Mouse (Mus musculus): ENCODE data around the gene Ifit3. TPM values are rescaled to one million over a fixed set of nuclear protein-coding genes. Genes with fewer than 3 reads are reported as not detected.
"Not testable (repeated sequence)": the region's sequence is repeated elsewhere in the genome, so short reads cannot be mapped to it uniquely, and the experiment has no call there.

Ifit3 gene
- polyA plus RNA-seq (2021) = 29.7 TPM

DNA sequence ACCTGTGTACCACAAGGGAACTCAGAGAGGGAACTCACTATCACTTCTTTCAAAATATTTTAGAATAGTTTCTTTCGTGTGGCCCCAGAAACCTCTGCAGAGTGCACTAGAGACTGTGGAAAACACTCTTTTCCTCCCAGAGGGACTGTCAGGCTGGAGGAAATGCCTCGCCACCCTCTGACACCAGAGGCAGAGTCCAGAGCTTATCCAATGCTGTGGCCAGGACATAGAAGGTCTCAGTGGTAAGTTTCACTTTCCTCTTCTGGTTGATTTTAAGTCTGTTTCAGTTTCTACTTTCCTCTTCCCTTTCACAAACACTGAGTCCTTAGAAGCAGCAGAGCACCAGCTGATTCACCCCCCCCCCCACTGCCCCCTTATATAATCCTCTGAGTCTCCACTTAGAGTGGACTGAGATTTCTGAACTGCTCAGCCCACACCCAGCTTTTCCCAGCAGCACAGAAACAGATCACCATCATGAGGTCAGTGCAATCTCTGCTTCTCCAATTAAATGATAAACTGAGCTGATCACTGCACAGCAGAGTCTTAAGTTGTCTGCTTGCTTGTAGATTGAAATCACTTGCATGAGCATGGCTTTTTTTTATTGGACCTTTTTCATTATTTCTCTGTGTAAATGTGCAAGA is at the start of gene Ifit3:
Gene Ifit3 (plus strand): TSS at position 406 of the 641 bp plus-strand sequence.
- DNase-seq (ENCODE audit: low read depth, low spot score); H3K27me3 ChIP-seq; POLR2A ChIA-PET; in situ Hi-C loops (cut with MboI; ENCODE audit: low pct_unique_long_range_greater_than_20kb): not testable (repeated sequence)
- peak; percentile 66 for ATAC-seq
- CTCF ChIA-PET = interaction anchor here (1.5 kb wide), 1 partner anchor 33 kb away, joined by 3 read pairs; the partner anchor contains the start of gene Ifit2

DNA sequence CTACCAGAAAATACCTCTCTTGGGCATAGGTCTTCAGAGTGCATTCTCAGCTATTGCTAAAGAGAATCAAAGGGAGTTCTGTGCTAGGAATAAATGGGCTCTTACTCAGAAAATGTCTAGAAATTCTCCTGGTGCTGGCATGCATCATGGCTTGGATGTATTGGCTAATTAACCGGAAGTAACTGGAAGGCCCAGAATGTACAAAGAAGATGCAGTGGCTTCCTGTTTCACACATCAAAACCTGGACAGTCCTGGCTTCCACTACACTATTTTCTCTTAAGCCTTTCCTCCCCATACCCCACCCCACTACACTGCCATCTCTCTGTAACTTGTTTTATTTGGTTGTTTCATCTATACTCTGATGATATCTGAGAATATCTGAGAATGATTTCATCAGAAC is 43.9 kb upstream of the Ifit3 start:
- peaks cover 7% of the 10 kb centered on the region for H3K27me3 ChIP-seq
- in situ Hi-C loops (cut with MboI; ENCODE audit: low pct_unique_long_range_greater_than_20kb) = no loop called here
- CTCF ChIA-PET = interaction anchor here (1.2 to 1.7 kb wide), 2 partner anchors 13 to 205 kb away, joined by 3 to 4 read pairs; no protein-coding TSS in a partner anchor
- POLR2A ChIA-PET = no interaction called here
- no peak for DNase-seq (ENCODE audit: low read depth, low spot score)
- TF ChIP-seq CTCF (IDR thresholded peaks at IDR 0.05) = no peak
- no peak for ATAC-seq

DNA sequence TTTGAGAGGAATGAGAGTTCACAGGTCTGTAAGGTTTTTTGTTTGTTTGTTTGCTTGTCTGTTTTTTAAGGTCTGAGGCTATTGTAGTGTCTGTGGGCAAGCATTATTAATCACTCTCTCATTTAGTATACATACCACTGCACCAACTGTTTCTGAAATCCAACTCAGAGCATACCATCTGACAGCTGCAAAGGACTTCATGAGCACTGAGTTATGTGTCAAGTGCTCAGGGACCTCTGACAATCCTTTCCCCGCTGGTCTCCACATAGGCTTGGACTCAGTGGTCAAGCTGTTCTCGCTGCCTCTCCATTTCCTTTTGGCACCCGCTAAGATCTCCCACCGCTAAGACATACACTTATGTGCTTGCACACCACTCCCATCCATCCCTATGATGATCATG is 37.1 kb upstream of the Ifit3 start:
- no peak for ATAC-seq
- in situ Hi-C loops (cut with MboI; ENCODE audit: low pct_unique_long_range_greater_than_20kb) = loop anchor here (5.0 kb wide), 2 partner anchors 44 to 81 kb away; no protein-coding TSS in a partner anchor
- ChIA-PET CTCF (interaction anchor here (1.2 to 3.1 kb wide), 3 partner anchors 44 to 213 kb away, joined by 3 to 13 read pairs (median 8); no protein-coding TSS in a partner anchor), POLR2A (no interaction called here)
- TF ChIP-seq CTCF (IDR thresholded peaks at IDR 0.05) = no peak
- H3K27me3 ChIP-seq = peaks cover 6% of the 10 kb centered on the region
- no peak for DNase-seq (ENCODE audit: low read depth, low spot score)

DNA sequence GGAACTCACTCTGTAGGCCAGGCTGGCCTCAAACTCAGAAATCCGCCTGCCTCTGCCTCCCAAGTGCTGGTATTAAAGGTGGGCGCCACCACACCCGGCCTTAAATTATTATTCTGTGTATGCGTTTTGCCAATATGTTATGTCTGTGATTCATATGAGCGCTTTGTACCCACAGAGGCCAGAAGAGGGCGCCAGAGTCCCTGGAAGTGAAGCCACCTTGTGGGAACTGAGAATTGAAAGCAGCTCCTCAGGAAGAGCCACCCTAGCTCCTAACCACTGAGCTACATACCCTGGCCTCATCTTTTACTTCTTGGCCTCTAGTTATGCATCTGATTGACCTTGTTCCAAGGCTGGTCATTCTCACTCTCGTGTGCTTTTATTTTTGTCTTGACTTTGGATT is 35.4 kb upstream of the Ifit3 start:
- ATAC-seq = no peak
- CTCF ChIA-PET = interaction anchor here (0.6 to 6.9 kb wide), 17 partner anchors 21 to 215 kb away, joined by 3 to 41 read pairs (median 6); partner anchors contain the start of genes Ifit1, Ifit1bl2 and Lipa
- TF ChIP-seq CTCF (IDR thresholded peaks at IDR 0.05) = peak; percentile 98
- DNase-seq (ENCODE audit: low read depth, low spot score) = no peak
- POLR2A ChIA-PET = no interaction called here
- peaks cover 3% of the 10 kb centered on the region for H3K27me3 ChIP-seq
- in situ Hi-C loops (cut with MboI; ENCODE audit: low pct_unique_long_range_greater_than_20kb) = loop anchor here (5.0 kb wide), 2 partner anchors 46 to 79 kb away; no protein-coding TSS in a partner anchor

DNA sequence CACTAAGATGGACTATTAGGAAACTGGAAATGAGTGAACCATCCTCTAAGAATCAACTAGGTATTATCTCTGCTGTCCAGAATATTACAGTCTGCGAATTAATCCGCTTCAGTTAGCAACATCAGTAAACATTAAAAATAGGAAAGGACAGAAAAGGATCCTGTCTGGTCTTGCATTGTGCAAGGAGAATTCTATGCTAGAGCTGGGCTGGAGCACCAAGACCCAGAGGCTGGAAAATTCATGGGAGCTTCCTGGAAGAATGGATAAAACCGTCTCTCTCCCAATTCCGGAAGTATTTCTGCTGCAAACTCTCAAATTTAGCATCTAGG is 33.2 kb upstream of the Ifit3 start:
- in situ Hi-C loops (cut with MboI; ENCODE audit: low pct_unique_long_range_greater_than_20kb) = no loop called here
- ChIA-PET CTCF (interaction anchor here (0.7 to 6.9 kb wide), 29 partner anchors 10 to 307 kb away, joined by 3 to 41 read pairs (median 4); partner anchors contain the start of genes Ifit3 and Lipa), POLR2A (interaction anchor here (0.6 to 1.7 kb wide), 3 partner anchors 69 to 295 kb away, joined by 3 to 7 read pairs (median 3); partner anchors contain the start of gene Acta2)
- TF ChIP-seq CTCF (IDR thresholded peaks at IDR 0.05) = no peak
- ATAC-seq (no peak), DNase-seq (ENCODE audit: low read depth, low spot score) (no peak)
- peaks cover 3% of the 10 kb centered on the region for H3K27me3 ChIP-seq

DNA sequence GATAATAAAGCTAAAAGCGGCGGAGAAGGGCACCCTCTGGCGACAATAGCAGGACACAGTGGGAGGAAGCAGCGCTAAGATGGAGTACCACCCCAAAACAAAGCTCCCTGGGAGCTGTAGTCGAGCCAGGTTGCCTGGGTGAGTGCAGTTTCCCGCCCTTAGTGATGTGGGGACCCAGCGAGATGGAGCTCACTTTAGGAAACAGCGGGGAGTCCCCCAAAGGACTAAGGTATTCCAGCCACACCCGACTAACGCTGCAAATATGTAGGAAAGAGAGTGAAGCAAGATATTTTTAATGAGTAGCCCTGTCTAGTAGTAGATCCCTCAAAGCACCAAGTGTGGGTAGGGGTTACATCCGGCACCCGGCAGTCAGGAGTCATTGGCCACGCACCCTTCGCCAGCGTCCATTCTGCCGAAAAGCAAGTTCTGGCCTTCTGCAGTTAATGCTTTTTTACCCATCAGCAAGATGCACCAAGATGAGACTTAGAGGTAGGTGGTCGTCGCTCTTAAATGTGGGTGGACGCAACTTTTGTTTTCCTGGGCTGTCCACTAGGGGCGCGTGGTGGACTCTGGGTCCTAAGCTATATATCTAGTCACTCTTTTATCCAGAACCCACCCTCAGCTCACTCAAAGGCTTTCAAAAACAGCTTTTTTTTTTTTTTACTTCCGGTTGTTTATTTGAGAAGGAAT is 32.7 kb upstream of the Ifit3 start, which contains the start of gene Ifit2:
Gene Ifit2 (plus strand): TSS at position 161 of the 690 bp plus-strand sequence.
- CTCF ChIA-PET = interaction anchor here (0.7 to 6.9 kb wide), 30 partner anchors 9 to 308 kb away, joined by 3 to 41 read pairs (median 4); partner anchors contain the start of genes Ifit3 and Lipa
- peak; percentile 80 for TF ChIP-seq CTCF (IDR thresholded peaks at IDR 0.05)
- peaks cover 3% of the 10 kb centered on the region for H3K27me3 ChIP-seq
- in situ Hi-C loops (cut with MboI; ENCODE audit: low pct_unique_long_range_greater_than_20kb) = no loop called here
- POLR2A ChIA-PET = interaction anchor here (0.6 to 1.7 kb wide), 5 partner anchors 68 to 296 kb away, joined by 3 to 7 read pairs (median 3); partner anchors contain the start of gene Acta2
- DNase-seq (ENCODE audit: low read depth, low spot score) (no peak), ATAC-seq (peak; percentile 81)

DNA sequence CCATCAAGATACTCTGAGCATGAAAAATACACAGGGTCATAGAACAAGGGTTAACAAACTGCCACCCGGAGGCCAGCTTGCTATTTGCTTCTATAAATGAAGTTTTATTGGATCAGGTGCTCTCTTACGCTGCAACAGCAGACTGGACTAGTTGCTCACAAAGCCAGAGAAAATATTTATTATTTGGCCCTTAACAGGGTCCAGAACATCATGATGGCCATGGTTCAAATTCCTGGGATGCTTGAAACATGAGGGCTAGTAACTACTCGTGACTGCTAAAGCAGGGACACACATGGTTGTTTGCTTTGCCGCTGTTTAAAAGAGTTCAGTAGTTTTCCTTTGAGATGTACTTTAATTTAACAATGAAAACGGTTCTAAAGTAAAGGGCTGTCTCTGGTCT is 31.4 kb upstream of the Ifit3 start:
- no peaks in the 10 kb centered on the region for H3K27me3 ChIP-seq
- ChIA-PET CTCF (interaction anchor here (5.2 to 6.9 kb wide), 2 partner anchors 34 to 76 kb away, joined by 31 to 41 read pairs; no protein-coding TSS in a partner anchor), POLR2A (interaction anchor here (1.7 kb wide), 1 partner anchor 84 kb away, joined by 7 read pairs; no protein-coding TSS in a partner anchor)
- ATAC-seq = peak; percentile 65
- no peak for DNase-seq (ENCODE audit: low read depth, low spot score)
- TF ChIP-seq CTCF (IDR thresholded peaks at IDR 0.05) = no peak
- in situ Hi-C loops (cut with MboI; ENCODE audit: low pct_unique_long_range_greater_than_20kb) = no loop called here

DNA sequence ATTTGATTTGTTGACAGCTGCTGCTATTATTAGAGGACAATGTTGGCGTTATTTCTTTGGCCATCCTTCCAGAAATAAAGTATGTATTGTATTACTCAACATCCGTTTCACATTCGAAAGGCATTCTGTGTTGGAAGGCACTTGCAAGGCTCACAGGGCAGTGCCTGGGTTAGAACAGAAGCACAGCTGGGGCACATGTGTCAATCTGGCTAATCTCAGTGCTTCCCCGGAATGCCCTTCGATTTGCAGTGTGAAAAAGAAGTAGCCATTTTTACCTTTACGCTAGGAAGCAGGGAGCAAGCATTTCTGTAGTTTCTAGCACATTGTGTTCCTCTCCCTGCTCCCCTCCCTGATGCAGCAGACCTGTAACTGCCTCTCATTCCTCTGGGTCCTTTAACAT is 30.3 kb upstream of the Ifit3 start:
- CTCF ChIA-PET = interaction anchor here (1.0 to 6.9 kb wide), 3 partner anchors 10 to 33 kb away, joined by 4 to 41 read pairs (median 10); no protein-coding TSS in a partner anchor
- no peak for DNase-seq (ENCODE audit: low read depth, low spot score)
- no peak for ATAC-seq
- TF ChIP-seq CTCF (IDR thresholded peaks at IDR 0.05) = no peak
- H3K27me3 ChIP-seq = no peaks in the 10 kb centered on the region
- POLR2A ChIA-PET = interaction anchor here (1.1 kb wide), 1 partner anchor 15 kb away, joined by 3 read pairs; no protein-coding TSS in a partner anchor
- in situ Hi-C loops (cut with MboI; ENCODE audit: low pct_unique_long_range_greater_than_20kb) = no loop called here

DNA sequence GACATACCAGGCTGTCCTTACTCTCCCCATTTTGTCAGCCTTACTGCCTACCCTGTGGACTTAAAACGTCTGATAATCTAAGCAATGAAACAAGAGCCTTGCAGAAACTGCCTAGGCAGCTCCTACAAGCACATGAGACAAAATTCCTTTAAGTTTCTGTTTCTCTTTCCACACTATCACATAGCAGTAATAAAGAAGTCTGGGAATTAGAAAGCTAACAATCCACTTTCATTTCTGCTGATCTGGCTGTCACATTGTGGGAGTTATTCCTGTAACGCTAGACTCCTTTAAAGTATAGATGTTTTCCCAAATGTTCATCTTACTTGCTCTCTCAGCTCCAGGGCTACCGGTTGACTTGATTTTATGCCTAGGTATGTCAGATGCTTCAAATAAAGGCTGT is 29.8 kb upstream of the Ifit3 start:
- ATAC-seq = no peak
- in situ Hi-C loops (cut with MboI; ENCODE audit: low pct_unique_long_range_greater_than_20kb) = no loop called here
- no peak for TF ChIP-seq CTCF (IDR thresholded peaks at IDR 0.05)
- POLR2A ChIA-PET = interaction anchor here (1.1 kb wide), 1 partner anchor 15 kb away, joined by 3 read pairs; no protein-coding TSS in a partner anchor
- DNase-seq (ENCODE audit: low read depth, low spot score) = no peak
- CTCF ChIA-PET = interaction anchor here (0.7 to 6.9 kb wide), 4 partner anchors 10 to 32 kb away, joined by 3 to 41 read pairs (median 7); no protein-coding TSS in a partner anchor
- no peaks in the 10 kb centered on the region for H3K27me3 ChIP-seq

DNA sequence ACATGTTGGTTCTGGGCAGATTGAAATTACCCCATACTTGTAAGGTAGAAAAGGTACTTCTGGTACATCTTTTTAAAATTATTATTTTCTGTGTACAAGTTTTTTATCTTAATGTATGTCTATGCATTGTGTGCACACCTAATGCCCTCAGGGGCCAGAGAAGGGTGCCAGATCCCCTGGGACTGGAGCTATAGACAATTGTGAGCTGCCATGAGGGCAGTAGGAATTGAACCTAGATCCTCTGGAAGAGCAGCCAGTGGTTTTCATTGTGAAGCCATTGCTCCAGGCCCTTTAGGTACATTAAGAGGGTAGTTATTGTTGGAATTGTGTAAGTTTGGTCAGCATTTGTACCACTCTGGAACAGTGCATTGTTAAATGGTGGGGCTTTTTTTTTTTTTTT is 29.3 kb upstream of the Ifit3 start:
- no peaks in the 10 kb centered on the region for H3K27me3 ChIP-seq
- no peak for TF ChIP-seq CTCF (IDR thresholded peaks at IDR 0.05)
- in situ Hi-C loops (cut with MboI; ENCODE audit: low pct_unique_long_range_greater_than_20kb) = no loop called here
- ATAC-seq = no peak
- DNase-seq (ENCODE audit: low read depth, low spot score) = no peak
- ChIA-PET POLR2A (interaction anchor here (0.5 to 1.2 kb wide), 4 partner anchors 10 to 107 kb away, joined by 3 to 5 read pairs (median 3); no protein-coding TSS in a partner anchor), CTCF (interaction anchor here (0.7 to 6.9 kb wide), 4 partner anchors 9 to 32 kb away, joined by 3 to 41 read pairs (median 7); no protein-coding TSS in a partner anchor)
